Mouse (Mus musculus): ENCODE data around the gene Tcf20.

- TF ChIP-seq POLR2A (IDR thresholded peaks at IDR 0.05; ENCODE audit: control insufficient read depth, extremely low read depth, insufficient read depth, low read length, poor library complexity) (no peak), CTCF (IDR thresholded peaks at IDR 0.05; ENCODE audit: borderline replicate concordance, control insufficient read depth, extremely low read depth, insufficient read depth, low read length, poor library complexity) (no peak)
Measured at GRCm38 (mm10) chr15:82922755-82923154, 64.9 kb downstream of the Tcf20 start.
